Mouse (Mus musculus): ENCODE results near the gene Tox2.

Gene Tox2

GRCm38 (mm10) chr2:163318777-163319176 lies 115.9 kb downstream of the Tox2 start:
- DNase-seq (ENCODE audit: low read depth) = no peak

- DNase-seq (ENCODE audit: low read depth) = no peak
Observed at GRCm38 (mm10) chr2:163323163-163323562, 120.2 kb downstream of the Tox2 start.

- DNase-seq (ENCODE audit: low read depth) = peak; percentile 78
Observed at GRCm38 (mm10) chr2:163330742-163331141, 127.8 kb downstream of the Tox2 start.

- no peak for DNase-seq (ENCODE audit: low read depth)
Observed at GRCm38 (mm10) chr2:163331423-163331822, 128.5 kb downstream of the Tox2 start.

GRCm38 (mm10) chr2:163332368-163333055 lies 129.6 kb downstream of the Tox2 start:
- DNase-seq (ENCODE audit: low read depth) = peak; percentile 75

- DNase-seq (ENCODE audit: low read depth) = peak; percentile 91
Observed at GRCm38 (mm10) chr2:163340263-163340662, 137.3 kb downstream of the Tox2 start.

GRCm38 (mm10) chr2:163343671-163344070 lies 140.7 kb downstream of the Tox2 start:
- DNase-seq (ENCODE audit: low read depth) = no peak

GRCm38 (mm10) chr2:163344976-163345660 lies 142.2 kb downstream of the Tox2 start:
- peak; percentile 82 for DNase-seq (ENCODE audit: low read depth)

- no peak for DNase-seq (ENCODE audit: low read depth)
Observed at GRCm38 (mm10) chr2:163346497-163346896, 143.6 kb downstream of the Tox2 start.

GRCm38 (mm10) chr2:163347517-163348184 lies 144.7 kb downstream of the Tox2 start:
- no peak for DNase-seq (ENCODE audit: low read depth)

GRCm38 (mm10) chr2:163348677-163349076 lies 145.8 kb downstream of the Tox2 start:
- no peak for DNase-seq (ENCODE audit: low read depth)

- peak; percentile 90 for DNase-seq (ENCODE audit: low read depth)
Observed at GRCm38 (mm10) chr2:163349411-163349810, 146.5 kb downstream of the Tox2 start.

- DNase-seq (ENCODE audit: low read depth) = no peak
Observed at GRCm38 (mm10) chr2:163350443-163350842, 147.5 kb downstream of the Tox2 start.

GRCm38 (mm10) chr2:163353731-163354130 lies 150.8 kb downstream of the Tox2 start:
- DNase-seq (ENCODE audit: low read depth) = peak; percentile 35

GRCm38 (mm10) chr2:163355666-163356065 lies 152.7 kb downstream of the Tox2 start:
- no peak for DNase-seq (ENCODE audit: low read depth)

- DNase-seq (ENCODE audit: low read depth) = no peak
Observed at GRCm38 (mm10) chr2:163356113-163356840, 153.4 kb downstream of the Tox2 start.

GRCm38 (mm10) chr2:163358662-163359061 lies 155.7 kb downstream of the Tox2 start:
- DNase-seq (ENCODE audit: low read depth) = peak; percentile 72

GRCm38 (mm10) chr2:163359253-163359652 lies 156.3 kb downstream of the Tox2 start:
- no peak for DNase-seq (ENCODE audit: low read depth)

GRCm38 (mm10) chr2:163360858-163361623 lies 158.1 kb downstream of the Tox2 start:
- DNase-seq (ENCODE audit: low read depth) = no peak

- no peak for DNase-seq (ENCODE audit: low read depth)
Observed at GRCm38 (mm10) chr2:163362940-163363921, 160.3 kb downstream of the Tox2 start.
